ENCODE assay signal across 10 mouse cellular contexts in the genomic region with DNA sequence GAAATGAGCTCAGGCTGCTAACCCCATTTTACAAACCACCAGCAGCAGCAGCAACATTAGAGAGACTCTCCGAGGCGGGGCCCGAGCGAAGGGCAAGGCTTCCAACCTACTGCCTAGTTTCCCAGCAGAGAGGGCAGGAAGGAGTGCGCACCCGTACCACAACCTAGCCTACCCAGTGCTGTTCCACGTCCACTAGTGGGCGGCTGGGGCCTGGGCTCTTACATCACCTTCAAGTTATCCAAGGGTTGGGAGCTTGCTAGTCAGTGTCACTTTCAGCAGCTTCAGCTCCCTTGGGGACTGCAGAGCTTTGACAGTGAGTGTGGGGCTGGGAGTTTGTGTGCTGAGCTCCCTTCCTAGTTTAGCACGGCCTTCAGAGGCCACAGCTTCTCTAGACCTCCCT. TPM values are rescaled to one million over a fixed set of nuclear protein-coding genes. Genes with fewer than 3 reads are reported as not detected.
DNase-seq lines count a peak whose midpoint lies in the region; ATAC-seq lines count a peak whose summit lies in the region.
"Had no signal": no experiment of that assay in that cellular context is flagged by ENCODE, and none has a peak within 500 bp of the region (broad histone marks: within the 10 kb centered on the region; RNA-seq: fewer than 3 reads in every experiment).

No protein-coding gene starts in this region.

- peak overlapping the region; percentile 84 for H3K4me3 ChIP-seq in megakaryocyte, embryonic 14.5 days (replicated peaks)
- no peak overlapping the region for H3K4me3 ChIP-seq in heart, embryonic 11.5 days (ENCODE audit: low read depth, low read length)

- peak; percentile 61 for DNase-seq in kidney, postnatal 10 days
- DNase-seq in embryo, embryonic 9.5 days (ENCODE audit: extremely low spot score) = no peak
- no peak for DNase-seq in adrenal gland, postnatal 36 days
- DNase-seq: cerebellum, adult 9-11 months; gastrocnemius, postnatal 36 days; right cerebral cortex, postnatal 25 days had no signal

- H3K4me1 ChIP-seq in megakaryocyte, embryonic 14.5 days = peaks cover 87% of the 10 kb centered on the region
- H3K4me1 ChIP-seq in heart, embryonic 11.5 days (ENCODE audit: control insufficient read depth, insufficient read depth, low read length) = peaks cover 44% of the 10 kb centered on the region

- no peaks in the 10 kb centered on the region for H3K9me3 ChIP-seq in megakaryocyte, embryonic 14.5 days
- no peaks in the 10 kb centered on the region for H3K9me3 ChIP-seq in heart, embryonic 11.5 days (replicated peaks; ENCODE audit: control insufficient read depth, low read length)

- no peaks in the 10 kb centered on the region for H3K27me3 ChIP-seq in megakaryocyte, embryonic 14.5 days (replicated peaks)
- no peaks in the 10 kb centered on the region for H3K27me3 ChIP-seq in heart, embryonic 11.5 days (ENCODE audit: control insufficient read depth, insufficient read depth, low read length)

- WGBS in heart, embryonic 11.5 days (ENCODE audit: insufficient replicate concordance) = 52% methylated on average over 9 of the region's 9 CpGs

- H3K4me2 ChIP-seq in heart, embryonic 11.5 days = peak overlapping the region; percentile 34; the same call in 1 of the 2 replicates

- ATAC-seq in megakaryocyte, adult 5-6 weeks (ENCODE audit: poor library complexity, severe bottlenecking) = no peak
- 0 out of 2 replicates have a peak, but pooled peaks have one; percentile 7 for ATAC-seq in heart, embryonic 11.5 days (replicated peaks; ENCODE audit: insufficient number of reproducible peaks, low FRiP score, low TSS enrichment)
- peak; percentile 10; the same call in 1 of the 2 replicates for ATAC-seq in megakaryocyte progenitor cell, adult 5-6 weeks (replicated peaks; ENCODE audit: poor library complexity)

- peak overlapping the region; percentile 59; the same call in 1 of the 2 replicates for H3K9ac ChIP-seq in heart, embryonic 11.5 days (ENCODE audit: low read depth, low read length)

- H3K36me3 ChIP-seq in megakaryocyte, embryonic 14.5 days (replicated peaks; ENCODE audit: low read length) = no peaks in the 10 kb centered on the region
- H3K36me3 ChIP-seq in heart, embryonic 11.5 days (ENCODE audit: control insufficient read depth, insufficient read depth, low read length) = no peaks in the 10 kb centered on the region

- H3K27ac ChIP-seq in heart, embryonic 11.5 days (ENCODE audit: low read depth, low read length) = peak overlapping the region; percentile 91

RNA-seq across cellular contexts. Expression of a gene that starts 8.4 kb away (rescaled TPM):
- 19.7 and 90.5 TPM in 2 replicates for polyA plus RNA-seq in megakaryocyte, embryonic 14.5 days (2012; ENCODE audit: insufficient read depth, low replicate concordance)
- total RNA-seq in megakaryocyte, adult 5-6 weeks (2015) = 1.6 and 3.1 TPM in 2 replicates
- total RNA-seq in megakaryocyte, adult 5-6 weeks (2017) = 3.7 and 3.9 TPM in 2 replicates
- polyA plus RNA-seq in heart, embryonic 11.5 days (2014; fragmentation: Nextera tagmentation; extraction: Ambion mirVana) = 145 and 157 TPM in 2 replicates
- total RNA-seq in megakaryocyte progenitor cell, adult 5-6 weeks (2015) = 29.9 and 58.3 TPM in 2 replicates
- total RNA-seq in megakaryocyte progenitor cell, adult 5-6 weeks (2017) = 24.6 and 24.9 TPM in 2 replicates
- total RNA-seq in adrenal gland, postnatal 36 days (2021) = 100 to 1,000 TPM in 1 of 2 experiments, 10 to 100 TPM in 1; 86.2 to 127 TPM

RNA-seq across cellular contexts. Expression of a gene that starts 15.0 kb away (rescaled TPM):
- not detected in 2 replicates for polyA plus RNA-seq in megakaryocyte, embryonic 14.5 days (2012; ENCODE audit: insufficient read depth, low replicate concordance)
- 0.36 TPM in 1 of 2 replicates, not detected in the other for total RNA-seq in megakaryocyte, adult 5-6 weeks (2015)
- total RNA-seq in megakaryocyte, adult 5-6 weeks (2017) = not detected in 2 replicates
- polyA plus RNA-seq in heart, embryonic 11.5 days (2014; fragmentation: Nextera tagmentation; extraction: Ambion mirVana) = not detected in 2 replicates
- not detected in 2 replicates for total RNA-seq in megakaryocyte progenitor cell, adult 5-6 weeks (2015)
- total RNA-seq in megakaryocyte progenitor cell, adult 5-6 weeks (2017) = not detected in 2 replicates
- not detected for total RNA-seq in adrenal gland, postnatal 36 days (2021)
- total RNA-seq: gastrocnemius, postnatal 36 days had no signal

RNA-seq across cellular contexts. Expression of a gene that starts 32.8 kb away (rescaled TPM):
- polyA plus RNA-seq in megakaryocyte, embryonic 14.5 days (2012; ENCODE audit: insufficient read depth, low replicate concordance) = 34.1 and 41.8 TPM in 2 replicates
- 37.0 and 41.9 TPM in 2 replicates for total RNA-seq in megakaryocyte, adult 5-6 weeks (2015)
- total RNA-seq in megakaryocyte, adult 5-6 weeks (2017) = 38.1 and 43.6 TPM in 2 replicates
- polyA plus RNA-seq in heart, embryonic 11.5 days (2014; fragmentation: Nextera tagmentation; extraction: Ambion mirVana) = 15.7 and 20.6 TPM in 2 replicates
- total RNA-seq in megakaryocyte progenitor cell, adult 5-6 weeks (2015) = 47.8 and 50.3 TPM in 2 replicates
- 43.5 and 52.3 TPM in 2 replicates for total RNA-seq in megakaryocyte progenitor cell, adult 5-6 weeks (2017)
- total RNA-seq in adrenal gland, postnatal 36 days (2021) = 100 to 1,000 TPM; 301 to 364 TPM

RNA-seq across cellular contexts. Expression of a gene that starts 54.9 kb away (rescaled TPM):
- polyA plus RNA-seq in megakaryocyte, embryonic 14.5 days (2012; ENCODE audit: insufficient read depth, low replicate concordance) = 1.2 and 4.2 TPM in 2 replicates
- total RNA-seq in megakaryocyte, adult 5-6 weeks (2015) = 37.6 and 43.0 TPM in 2 replicates
- 22.3 and 48.3 TPM in 2 replicates for total RNA-seq in megakaryocyte, adult 5-6 weeks (2017)
- polyA plus RNA-seq in heart, embryonic 11.5 days (2014; fragmentation: Nextera tagmentation; extraction: Ambion mirVana) = 20.9 and 23.5 TPM in 2 replicates
- 15.5 and 19.0 TPM in 2 replicates for total RNA-seq in megakaryocyte progenitor cell, adult 5-6 weeks (2015)
- 8.8 and 9.3 TPM in 2 replicates for total RNA-seq in megakaryocyte progenitor cell, adult 5-6 weeks (2017)
- 10 to 100 TPM; 17.5 to 25.5 TPM for total RNA-seq in adrenal gland, postnatal 36 days (2021)

RNA-seq across cellular contexts. Expression of a gene that starts 56.9 kb away (rescaled TPM):
- polyA plus RNA-seq in megakaryocyte, embryonic 14.5 days (2012; ENCODE audit: insufficient read depth, low replicate concordance) = 1.2 TPM in 1 of 2 replicates, not detected in the other
- 0.33 TPM in 1 of 2 replicates, not detected in the other for total RNA-seq in megakaryocyte, adult 5-6 weeks (2015)
- total RNA-seq in megakaryocyte, adult 5-6 weeks (2017) = 0.11 and 0.33 TPM in 2 replicates
- 13.4 and 14.9 TPM in 2 replicates for polyA plus RNA-seq in heart, embryonic 11.5 days (2014; fragmentation: Nextera tagmentation; extraction: Ambion mirVana)
- total RNA-seq in megakaryocyte progenitor cell, adult 5-6 weeks (2015) = 2.8 and 4.8 TPM in 2 replicates
- 9.2 and 9.4 TPM in 2 replicates for total RNA-seq in megakaryocyte progenitor cell, adult 5-6 weeks (2017)
- 1 to 10 TPM; 5.8 to 8.8 TPM for total RNA-seq in adrenal gland, postnatal 36 days (2021)

Comparison
In these comparisons a context has a peak if more than half of its experiments do, and no peak if none do; other contexts are left out.
1. RNA of a gene that starts 8.4 kb away (total RNA-seq): 86.2 to 127 TPM in adrenal gland, postnatal 36 days and 24.6 to 58.3 TPM in megakaryocyte progenitor cell, adult 5-6 weeks; 1.6 to 3.9 TPM in megakaryocyte, adult 5-6 weeks; every median in the first group is over 4 times any median in the second.
2. RNA of a gene that starts 32.8 kb away (total RNA-seq): 301 to 364 TPM in adrenal gland, postnatal 36 days; 43.5 to 52.3 TPM in megakaryocyte progenitor cell, adult 5-6 weeks and 37.0 to 43.6 TPM in megakaryocyte, adult 5-6 weeks; every median in the first group is over 4 times any median in the second.